Mouse (Mus musculus) ES-E14 (cell line): ENCODE results near the gene Pde7b. TPM values are rescaled to one million over a fixed set of nuclear protein-coding genes. Genes with fewer than 3 reads are reported as not detected.

ENCODE experiments used
- DNase-seq: peaks from one replicate; pipeline ENCODE4 v3.0.0-alpha.2; 2013; ENCODE audit warnings: low read depth, low spot score
- H3K27ac ChIP-seq: 2 replicates; pipeline ENCODE4 v1.5.1; 2012; ENCODE audit warnings: low read depth, mild to moderate bottlenecking, low read length, moderate library complexity, mixed read lengths; ENCODE audit not compliant: poor library complexity, insufficient read depth, severe bottlenecking
- H3K36me3 ChIP-seq: 2 replicates; pipeline ENCODE4 v1.6.1; 2012; ENCODE audit warnings: mild to moderate bottlenecking, low read length, moderate library complexity, mixed read lengths; ENCODE audit not compliant: control insufficient read depth, poor library complexity, insufficient read depth, severe bottlenecking
- H3K4me1 ChIP-seq, 2 experiments: fragments of 150-350 bp in 1 of 2; sonication (generic) in 1 of 2; 2 replicates each; pipeline ENCODE4 v1.6.1; 2012; ENCODE audit warnings: low read length in 2 of 2, mild to moderate bottlenecking in 1 of 2, mixed read lengths in 1 of 2; ENCODE audit not compliant: control insufficient read depth in 2 of 2, insufficient read depth in 2 of 2, poor library complexity in 1 of 2
- H3K4me3 ChIP-seq, 2 experiments: fragments of 150-350 bp in 1 of 2; sonication (generic) in 1 of 2; 2 replicates each; pipeline ENCODE4 v1.5.1; 2012; ENCODE audit warnings: low read length in 2 of 2, low read depth in 1 of 2, mild to moderate bottlenecking in 1 of 2, mixed read lengths in 1 of 2; ENCODE audit not compliant: insufficient read depth in 1 of 2, poor library complexity in 1 of 2, severe bottlenecking in 1 of 2
- H3K9ac ChIP-seq: 2 replicates; pipeline ENCODE4 v1.6.1; 2012; ENCODE audit warnings: low read depth, mild to moderate bottlenecking, low read length, mixed read lengths; ENCODE audit not compliant: poor library complexity, insufficient read depth, severe bottlenecking
- H3K9me3 ChIP-seq: fragments of 150-350 bp; sonication (generic); 2 replicates; pipeline ENCODE4 v1.6.1; 2012; ENCODE audit warnings: low read depth, mild to moderate bottlenecking, low read length; ENCODE audit not compliant: control insufficient read depth, insufficient read depth
- CHD2 ChIP-seq: IDR thresholded peaks from 2 replicates; pipeline ENCODE4 v1.6.1; 2014; ENCODE audit warnings: mild to moderate bottlenecking, low read depth, low read length, inconsistent platforms
- HCFC1 ChIP-seq: IDR thresholded peaks from 2 replicates; pipeline ENCODE4 v1.6.1; 2012; ENCODE audit warnings: low read length, inconsistent platforms, borderline replicate concordance; ENCODE audit not compliant: insufficient read depth
- MAFK ChIP-seq: IDR thresholded peaks from 2 replicates; pipeline ENCODE4 v1.6.1; 2014; ENCODE audit warnings: mild to moderate bottlenecking, low read depth, low read length, inconsistent platforms; ENCODE audit not compliant: insufficient read depth
- ZC3H11A ChIP-seq: IDR thresholded peaks from 2 replicates; pipeline ENCODE4 v1.6.1; 2012; ENCODE audit warnings: low read depth, mild to moderate bottlenecking, inconsistent platforms, low read length, borderline replicate concordance
- ZNF384 ChIP-seq: IDR thresholded peaks from 2 replicates; pipeline ENCODE4 v1.6.1; 2012; ENCODE audit warnings: low read depth, low read length, inconsistent platforms
- in situ Hi-C, 2 experiments: fragments of 600-800 bp; cut with MboI; formaldehyde crosslinking; loops; one replicate each; pipeline ENCODE4 v1.15.1; 2025; ENCODE audit warnings: low sequenced_read_pairs in 2 of 2, inconsistent platforms in 1 of 2; ENCODE audit not compliant: unreplicated experiment in 2 of 2
- total RNA-seq: library from RNA; depleted of rRNA; stranded (reverse); fragments of 300-350 nt; gene quantifications from 2 replicates; pipeline ENCODE4 v1.2.3, GENCODE M21; 2012

Gene Pde7b
- total RNA-seq, 1 experiment: 0.13 TPM

DNA sequence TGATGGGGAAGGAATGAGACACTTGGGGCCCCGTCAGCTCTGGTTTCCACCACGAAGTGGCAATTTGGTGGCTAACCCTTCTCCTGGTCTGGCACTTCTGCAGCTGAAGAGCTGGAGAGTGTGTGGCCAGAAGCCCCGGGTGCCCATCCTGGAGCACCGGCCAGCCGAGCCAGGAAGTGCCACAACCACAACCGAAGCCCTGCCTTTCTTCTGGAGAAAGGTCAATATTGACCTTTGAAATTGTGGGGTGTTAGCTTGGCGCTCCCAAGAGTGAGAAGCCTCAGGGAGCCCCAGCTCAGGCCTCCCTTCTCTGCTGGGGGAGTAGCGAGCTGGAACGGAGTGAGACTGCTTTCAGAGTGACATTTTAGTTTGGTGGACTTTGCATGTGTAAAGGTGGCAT lies 250.8 kb downstream of the Pde7b start:
- Histone ChIP-seq H3K36me3 (no peaks in the 10 kb centered on the region), H3K4me3 (no peak overlapping the region), H3K27ac (no peak overlapping the region), H3K4me1 (no peaks in the 10 kb centered on the region), H3K9me3 (no peaks in the 10 kb centered on the region), H3K9ac (no peak overlapping the region)
- TF ChIP-seq HCFC1 (no peak), ZNF384 (no peak), CHD2 (no peak), MAFK (no peak), ZC3H11A (no peak)
- no peak for DNase-seq
- in situ Hi-C loops: no loop called here

DNA sequence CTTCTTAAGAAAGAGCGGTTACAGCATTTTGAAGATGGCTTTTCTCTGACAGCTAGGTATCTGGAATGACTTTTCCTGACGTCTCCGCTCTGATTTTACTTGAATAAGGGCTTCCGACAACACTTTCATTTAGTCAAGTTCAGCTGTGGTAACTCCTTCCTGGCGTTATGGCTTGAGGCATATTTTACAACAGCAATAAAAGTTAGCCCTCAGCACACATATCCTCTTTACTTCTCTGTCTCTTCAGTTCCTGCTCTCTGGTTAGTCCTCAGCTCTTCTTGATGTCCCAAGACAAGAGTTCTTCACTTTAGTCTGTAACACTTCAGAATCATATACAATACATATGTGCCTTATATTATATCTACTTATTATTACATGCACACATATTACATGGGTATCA lies 251.4 kb downstream of the Pde7b start:
- in situ Hi-C loops: no loop called here

DNA sequence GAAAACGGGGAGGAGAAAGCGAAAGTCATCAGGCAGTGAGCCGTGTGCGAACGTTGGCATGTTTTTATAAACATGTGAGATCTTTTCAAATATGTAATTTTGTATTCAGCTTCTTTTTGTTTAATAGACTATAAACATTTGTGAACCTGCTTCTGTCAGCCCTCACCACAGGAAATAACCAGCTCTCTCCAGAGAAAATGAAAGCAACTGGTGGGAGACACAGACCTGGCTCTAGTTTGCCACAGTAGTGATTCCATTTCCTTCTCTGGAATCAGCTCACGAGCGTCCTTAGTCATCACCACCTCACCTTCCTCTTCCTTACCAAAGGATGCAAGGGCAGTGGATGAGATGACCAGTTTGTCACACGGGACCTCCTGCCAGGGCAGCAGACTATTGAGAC lies 252.9 kb downstream of the Pde7b start:
- in situ Hi-C loops: no loop called here
- Histone ChIP-seq H3K4me1 (no peaks in the 10 kb centered on the region), H3K9me3 (no peaks in the 10 kb centered on the region), H3K4me3 (no peak overlapping the region), H3K9ac (no peak overlapping the region), H3K36me3 (no peaks in the 10 kb centered on the region), H3K27ac (no peak overlapping the region)
- DNase-seq: no peak
- no peak for TF ChIP-seq HCFC1

More for the DNA sequence above, 251.4 kb downstream of the Pde7b start:
- Histone ChIP-seq H3K4me3 (no peak overlapping the region), H3K4me1 (no peaks in the 10 kb centered on the region), H3K27ac (no peak overlapping the region), H3K36me3 (no peaks in the 10 kb centered on the region), H3K9ac (no peak overlapping the region), H3K9me3 (no peaks in the 10 kb centered on the region)
- TF ChIP-seq ZNF384 (no peak), ZC3H11A (no peak), MAFK (no peak), CHD2 (no peak), HCFC1 (no peak)
- DNase-seq: no peak

DNA sequence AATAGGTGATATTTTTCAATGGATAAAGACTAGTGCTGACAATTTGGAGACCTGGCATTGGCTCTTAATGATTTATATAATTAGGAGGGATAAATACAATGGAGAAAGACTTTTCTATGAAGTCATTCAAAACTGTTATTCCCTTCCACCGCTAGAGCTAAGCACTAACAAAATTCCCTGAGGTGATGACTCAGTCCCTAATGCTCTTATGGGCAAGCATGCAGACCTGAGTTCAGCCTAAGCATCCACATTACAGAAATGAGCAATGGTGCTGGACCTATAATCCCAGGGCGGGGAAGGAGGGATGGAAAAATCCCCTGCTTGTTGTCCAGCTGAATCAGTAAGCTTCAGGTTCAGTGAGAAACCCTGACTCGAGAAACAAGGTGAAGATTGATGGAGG lies 260.2 kb downstream of the Pde7b start:
- DNase-seq: no peak
- in situ Hi-C loops: no loop called here
- no peaks in the 10 kb centered on the region for H3K4me1 ChIP-seq
- no peak overlapping the region for H3K27ac ChIP-seq
- no peaks in the 10 kb centered on the region for H3K36me3 ChIP-seq
- TF ChIP-seq ZNF384 (no peak), CHD2 (no peak), MAFK (no peak), ZC3H11A (no peak), HCFC1 (no peak)
- no peaks in the 10 kb centered on the region for H3K9me3 ChIP-seq
- no peak overlapping the region for H3K9ac ChIP-seq
- H3K4me3 ChIP-seq: no peak overlapping the region

DNA sequence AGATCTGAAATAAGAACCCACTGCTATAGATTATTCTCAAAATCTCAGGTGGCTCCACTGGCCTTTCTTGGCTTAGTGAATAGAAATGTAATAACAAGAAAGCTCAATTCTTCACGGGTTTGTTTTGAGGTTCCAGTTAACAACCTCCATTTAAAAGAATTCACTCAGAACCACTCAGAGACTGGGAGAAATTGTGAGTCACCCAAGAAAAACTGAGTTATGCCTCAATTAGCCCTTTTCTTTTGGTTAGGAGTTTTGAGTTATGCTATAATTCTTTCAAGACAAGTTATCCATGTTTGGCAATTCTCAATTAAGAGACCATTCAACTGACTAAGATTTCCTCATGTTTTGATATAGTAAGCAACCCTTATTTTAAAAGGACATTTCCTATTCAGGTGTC lies 260.9 kb downstream of the Pde7b start:
- TF ChIP-seq ZC3H11A (no peak), CHD2 (no peak), MAFK (no peak), HCFC1 (no peak)
- in situ Hi-C loops: no loop called here
- no peak overlapping the region for H3K4me3 ChIP-seq
- H3K4me1 ChIP-seq: no peaks in the 10 kb centered on the region
- no peak overlapping the region for H3K27ac ChIP-seq
- no peak overlapping the region for H3K9ac ChIP-seq
- DNase-seq: no peak
- no peaks in the 10 kb centered on the region for H3K36me3 ChIP-seq
- H3K9me3 ChIP-seq: no peaks in the 10 kb centered on the region
